1 mouse cellular context compared by ENCODE assay signal in the genomic region with DNA sequence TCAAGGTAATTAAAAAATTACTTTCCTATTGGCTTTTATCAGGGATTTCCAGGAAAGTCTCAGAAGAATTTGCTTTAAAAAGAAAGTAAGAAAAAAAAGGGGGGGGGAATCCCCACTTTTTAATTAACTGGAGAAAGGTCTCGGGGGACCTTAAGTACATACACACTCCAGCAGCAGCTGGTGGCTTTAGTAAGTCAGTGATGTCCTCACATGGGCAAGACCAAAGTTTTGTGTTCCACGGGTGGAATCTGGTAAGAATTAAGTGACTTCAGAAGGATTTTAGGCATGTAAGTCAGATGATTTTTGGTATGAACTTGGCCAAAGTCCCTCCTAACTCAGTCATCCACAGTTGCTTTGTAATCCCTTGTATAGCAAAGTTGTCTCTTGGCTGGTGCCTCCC.
TF ChIP-seq lines count a peak whose summit lies in the region.

No protein-coding gene starts in this region.

TF ChIP-seq in CH12.LX, 34 proteins besides CTCF, POLR2A, EP300 and RAD21 (continued from another document):
- TF ChIP-seq HCFC1 (IDR thresholded peaks at IDR 0.05; ENCODE audit: low read depth, low read length), result no peak
- no peak for TF ChIP-seq ZMIZ1 (IDR thresholded peaks at IDR 0.05; ENCODE audit: low read depth, low read length)
- TF ChIP-seq SMC3 (IDR thresholded peaks at IDR 0.05; ENCODE audit: low read depth, low read length), result no peak
- TF ChIP-seq KAT2A (IDR thresholded peaks at IDR 0.05; ENCODE audit: insufficient replicate concordance, low read length), result 0 out of 2 replicates have a peak, but pooled peaks have one; percentile 21
- TF ChIP-seq USF1 (IDR thresholded peaks at IDR 0.05; ENCODE audit: low read depth, low read length), result no peak
- 0 out of 2 replicates have a peak, but pooled peaks have one; percentile 44 for TF ChIP-seq TBP (conservative IDR thresholded peaks at IDR 0.05; ENCODE audit: low read depth, low read length)
- no peak for TF ChIP-seq MAZ (IDR thresholded peaks at IDR 0.05; ENCODE audit: low read depth, low read length)
- peak; percentile 94 for TF ChIP-seq ZNF384 (IDR thresholded peaks at IDR 0.05; ENCODE audit: low read depth, low read length)
- no peak for TF ChIP-seq CHD1 (IDR thresholded peaks at IDR 0.05; ENCODE audit: low read depth, low read length)
- no peak for TF ChIP-seq NRF1 (IDR thresholded peaks at IDR 0.05; ENCODE audit: low read depth, low read length)
